Mouse (Mus musculus) heart, postnatal 0 days (tissue): ENCODE results near the gene Ankrd65. TPM values are rescaled to one million over a fixed set of nuclear protein-coding genes. Genes with fewer than 3 reads are reported as not detected.
A peak's percentile ranks its signal among the peaks of the same experiment; 100 is the strongest.

Experiments
- ATAC-seq: fragments of 200-750 bp; cut with Nextera tagmentation; 2 replicates; pipeline ENCODE4 v1.8.0; 2017; ENCODE audit warnings: low read depth, moderate number of reproducible peaks, moderate library complexity; ENCODE audit not compliant: insufficient read depth
- DNase-seq: peaks from one replicate; pipeline ENCODE4 v3.0.0-alpha.2; 2016; ENCODE audit warnings: low spot score
- H3K27ac ChIP-seq: fragments of 300-500 bp; sonication (generic); 2 replicates; pipeline ENCODE4 v1.5.1; 2014; ENCODE audit warnings: low read depth, mild to moderate bottlenecking
- H3K27me3 ChIP-seq: fragments of 300-500 bp; sonication (generic); 2 replicates; pipeline ENCODE4 v1.6.1; 2014; ENCODE audit warnings: low read length, mixed read lengths; ENCODE audit not compliant: control insufficient read depth, insufficient read depth
- H3K36me3 ChIP-seq: fragments of 300-500 bp; sonication (generic); replicated peaks from 2 replicates; pipeline ENCODE4 v1.6.1; 2014; ENCODE audit warnings: low read length, mixed read lengths; ENCODE audit not compliant: control insufficient read depth, insufficient read depth
- H3K4me1 ChIP-seq: fragments of 300-500 bp; sonication (generic); 2 replicates; pipeline ENCODE4 v1.6.1; 2014; ENCODE audit warnings: antibody characterized with exemption; ENCODE audit not compliant: control insufficient read depth, insufficient read depth
- H3K4me2 ChIP-seq: fragments of 300-500 bp; sonication (generic); 2 replicates; pipeline ENCODE4 v1.6.1; 2014; ENCODE audit warnings: low read depth, mild to moderate bottlenecking, low read length, moderate library complexity
- H3K4me3 ChIP-seq: fragments of 300-500 bp; sonication (generic); 2 replicates; pipeline ENCODE4 v1.5.1; 2014; ENCODE audit warnings: low read depth, low read length
- H3K9ac ChIP-seq: fragments of 300-500 bp; sonication (generic); replicated peaks from 2 replicates; pipeline ENCODE4 v1.6.1; 2014; ENCODE audit warnings: low read depth, low read length, mixed read lengths
- H3K9me3 ChIP-seq: fragments of 300-500 bp; sonication (generic); replicated peaks from 2 replicates; pipeline ENCODE4 v1.6.1; 2016; ENCODE audit warnings: low read length; ENCODE audit not compliant: control insufficient read depth
- CTCF ChIP-seq: IDR thresholded peaks from 2 replicates; pipeline ENCODE4 v1.5.1; 2016; ENCODE audit warnings: antibody characterized with exemption, control low read depth, low read depth
- EP300 ChIP-seq: IDR thresholded peaks from 2 replicates; pipeline ENCODE4 v1.6.1; 2016; ENCODE audit warnings: antibody characterized with exemption, low read depth
- WGBS: fragments of 180-500 bp; shearing (Covaris S2); extraction: QIAGEN DNeasy Blood & Tissue Kit; methylation state at CpG from one replicate; pipeline ENCODE4 v1.1.7; 2014; 5-methylcytosine and 5-hydroxymethylcytosine counted together
- polyA plus RNA-seq: library from polyadenylated mRNA; unstranded; fragments of >200 nt; fragmentation: Nextera tagmentation; extraction: Ambion mirVana; gene quantifications from 2 replicates; pipeline ENCODE4 v1.2.1, GENCODE M21; 2015
- total RNA-seq: library from RNA; depleted of rRNA; stranded (reverse); fragments of >200 nt; gene quantifications from 2 replicates; pipeline ENCODE4 v1.2.3, GENCODE M21; 2014; ENCODE audit warnings: low replicate concordance

Gene Ankrd65
- total and polyA plus RNA-seq, 2 experiments from 2014 or later, result not detected

DNA sequence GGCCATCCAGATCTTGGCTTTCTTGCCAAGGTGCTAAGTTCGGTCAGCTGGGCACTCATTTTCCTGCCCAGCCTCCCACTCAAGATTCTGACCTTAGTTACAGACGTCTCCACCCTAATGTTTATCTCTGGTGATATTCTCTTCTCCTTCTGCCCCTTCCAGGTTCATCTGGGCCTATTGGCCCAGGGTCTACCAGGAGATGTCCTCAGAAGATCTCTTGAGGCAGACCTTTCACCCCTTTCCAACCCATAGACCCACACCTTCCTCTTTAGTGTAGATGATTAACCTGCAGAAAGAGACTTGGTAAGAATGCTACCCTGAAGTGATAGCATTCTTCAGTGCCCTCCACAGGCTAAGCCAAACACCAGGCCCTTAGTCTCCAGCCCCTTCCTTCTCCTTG, 18.5 kb upstream of the Ankrd65 start:
- 64% methylated on average over 2 of the region's 2 CpGs for WGBS
- H3K4me1 ChIP-seq, result peaks cover 22% of the 10 kb centered on the region
- TF ChIP-seq CTCF (no peak), EP300 (no peak)
- no peak overlapping the region for H3K4me3 ChIP-seq
- no peak overlapping the region for H3K9ac ChIP-seq
- DNase-seq (no peak), ATAC-seq (no peak)
- H3K27ac ChIP-seq, result no peak overlapping the region
- no peaks in the 10 kb centered on the region for H3K36me3 ChIP-seq
- H3K9me3 ChIP-seq, result no peaks in the 10 kb centered on the region
- no peak overlapping the region for H3K4me2 ChIP-seq
- peaks cover 5% of the 10 kb centered on the region; the same call in 1 of the 2 replicates for H3K27me3 ChIP-seq

GRCm38 (mm10) chr4:155772786-155773185, 17.5 kb upstream of the Ankrd65 start:
- H3K4me1 ChIP-seq, result peaks cover 29% of the 10 kb centered on the region
- WGBS, result 81% methylated on average over 13 of the region's 13 CpGs
- peaks cover 5% of the 10 kb centered on the region; the same call in 1 of the 2 replicates for H3K27me3 ChIP-seq
- H3K27ac ChIP-seq, result no peak overlapping the region
- no peak for ATAC-seq
- no peaks in the 10 kb centered on the region for H3K9me3 ChIP-seq
- no peak overlapping the region for H3K4me3 ChIP-seq
- H3K4me2 ChIP-seq, result no peak overlapping the region
- DNase-seq, result no peak
- no peaks in the 10 kb centered on the region for H3K36me3 ChIP-seq
- H3K9ac ChIP-seq, result no peak overlapping the region
- no peak for TF ChIP-seq EP300
- no peak for TF ChIP-seq CTCF

DNA sequence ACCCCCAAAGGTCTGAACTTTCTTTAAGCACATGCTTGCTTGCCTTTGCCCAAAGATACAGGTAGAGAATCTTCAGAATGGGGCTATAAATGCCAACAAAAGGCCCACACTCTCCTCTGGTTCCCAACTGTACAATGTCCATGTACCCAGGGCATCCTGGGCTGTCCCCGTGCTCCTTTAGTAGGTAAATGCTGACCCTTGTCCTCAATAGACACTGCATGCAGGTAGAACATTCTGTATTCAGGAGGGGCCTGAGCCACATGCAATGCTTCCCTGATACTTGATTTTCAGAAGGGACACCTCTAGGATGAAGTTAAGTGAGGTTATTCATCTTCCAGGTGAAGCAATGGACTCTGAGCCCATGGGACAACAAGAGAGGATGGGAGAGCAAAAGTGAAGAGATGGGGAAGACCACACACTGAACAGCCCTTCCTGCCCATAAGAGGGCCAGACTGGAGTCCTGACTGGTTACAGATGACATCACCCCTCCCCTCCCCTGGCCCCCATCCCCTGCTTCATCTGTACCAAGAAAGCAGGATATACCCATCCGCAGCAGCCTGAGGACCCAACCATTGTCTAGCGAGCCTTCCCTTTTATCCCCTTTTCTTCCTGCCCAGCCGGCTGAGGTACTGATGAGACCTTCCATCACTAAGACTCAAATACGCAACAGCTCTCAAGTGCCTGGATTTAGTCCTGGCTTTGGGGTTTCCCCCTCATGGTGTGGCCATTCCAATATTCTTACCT, 16.7 kb upstream of the Ankrd65 start:
- no peak for ATAC-seq
- no peaks in the 10 kb centered on the region for H3K36me3 ChIP-seq
- DNase-seq, result no peak
- peak overlapping the region; percentile 40 for H3K4me3 ChIP-seq
- TF ChIP-seq CTCF, result no peak
- TF ChIP-seq EP300, result no peak
- 37% methylated on average over 5 of the region's 5 CpGs for WGBS
- H3K27me3 ChIP-seq, result peaks cover 5% of the 10 kb centered on the region; the same call in 1 of the 2 replicates
- H3K9ac ChIP-seq, result no peak overlapping the region
- no peaks in the 10 kb centered on the region for H3K9me3 ChIP-seq
- H3K4me1 ChIP-seq, result peaks cover 32% of the 10 kb centered on the region
- no peak overlapping the region for H3K27ac ChIP-seq
- peak overlapping the region; percentile 66 for H3K4me2 ChIP-seq

DNA sequence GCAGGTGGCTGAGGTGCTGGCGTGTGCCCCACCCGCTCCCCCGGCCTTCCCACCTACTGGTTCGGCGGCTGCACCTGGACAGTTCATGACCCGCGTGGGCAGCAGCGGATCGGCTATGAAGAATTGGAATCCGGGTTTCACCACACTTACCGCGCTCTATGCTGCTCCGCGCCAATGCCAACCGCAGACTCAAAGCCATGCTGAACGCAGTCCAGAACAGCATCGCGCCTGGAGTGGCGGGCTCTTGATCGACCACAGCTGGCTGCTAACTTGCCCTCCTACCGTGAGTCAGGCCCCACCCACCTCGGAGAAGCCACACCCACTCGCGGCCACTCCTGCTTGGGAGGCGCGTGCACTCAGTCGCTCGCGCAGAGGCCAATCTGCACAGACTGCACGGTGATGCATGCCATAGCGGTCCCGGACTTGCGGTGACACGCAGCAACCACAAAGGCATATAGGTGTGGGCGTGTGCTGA, 15.9 kb upstream of the Ankrd65 start, which contains the start of gene Vwa1:
TSS of gene Vwa1 (minus strand) at position 419 of the 475 bp plus-strand sequence.
- Histone ChIP-seq H3K4me2 (peak within 1 kb of the TSS; percentile 66), H3K27ac (peak within 1 kb of the TSS; percentile 80), H3K36me3 (no peaks in the 10 kb centered on the region), H3K4me3 (peak within 1 kb of the TSS; percentile 40), H3K9ac (peak within 1 kb of the TSS; percentile 16; the same call in 1 of the 2 replicates), H3K9me3 (no peaks in the 10 kb centered on the region), H3K27me3 (peaks cover 5% of the 10 kb centered on the region; the same call in 1 of the 2 replicates), H3K4me1 (peaks cover 32% of the 10 kb centered on the region)
- WGBS, result under 1% methylated on average over 35 of the region's 35 CpGs
- TF ChIP-seq CTCF (no peak), EP300 (no peak)
- ATAC-seq (peak; percentile 65), DNase-seq (peak; percentile 81)

DNA sequence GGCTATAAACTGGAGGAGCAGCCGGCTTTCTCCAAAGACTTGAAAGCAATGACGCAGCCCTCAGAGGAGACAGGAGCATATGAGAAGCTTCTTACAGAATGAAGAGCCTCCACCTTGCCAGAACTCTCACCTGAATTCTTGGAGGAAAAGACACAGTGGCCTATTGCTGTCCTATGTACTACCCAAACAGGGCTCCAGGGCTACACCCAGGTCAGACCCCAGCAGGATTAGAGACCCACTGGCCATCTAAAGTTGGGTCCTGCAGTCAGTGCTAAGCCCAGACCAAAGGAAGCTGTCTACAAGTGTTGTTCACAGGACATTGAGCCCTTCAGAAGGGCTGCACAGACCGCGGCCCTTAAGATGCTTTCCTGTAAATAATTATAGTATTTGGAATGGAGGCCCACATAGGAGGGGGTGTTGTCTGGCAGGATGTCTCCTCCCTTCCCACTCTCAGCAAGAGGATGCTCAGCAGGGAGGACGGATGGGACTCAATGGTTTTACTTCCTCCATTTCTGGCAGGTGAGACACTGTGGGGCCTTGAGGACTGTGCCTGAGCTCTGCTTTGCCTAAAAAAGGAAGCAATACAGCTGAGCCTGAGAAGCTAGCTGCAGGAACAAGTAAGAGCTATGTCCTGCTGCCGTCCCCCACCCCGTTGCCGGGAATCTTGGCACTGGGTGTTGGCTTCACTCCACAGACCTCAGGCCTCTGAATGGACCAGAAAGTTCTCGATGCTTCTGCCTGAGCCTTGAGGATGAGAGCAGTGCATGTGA, 15.1 kb upstream of the Ankrd65 start:
- peak overlapping the region; percentile 40; the same call in 1 of the 2 replicates for H3K4me3 ChIP-seq
- H3K4me1 ChIP-seq, result peaks cover 32% of the 10 kb centered on the region
- peaks cover 5% of the 10 kb centered on the region; the same call in 1 of the 2 replicates for H3K27me3 ChIP-seq
- H3K36me3 ChIP-seq, result no peaks in the 10 kb centered on the region
- WGBS, result 16% methylated on average over 9 of the region's 9 CpGs
- peak overlapping the region; percentile 66 for H3K4me2 ChIP-seq
- ATAC-seq (peak; percentile 47), DNase-seq (peak; percentile 52)
- TF ChIP-seq EP300 (peak; percentile 56; the same call in 1 of the 2 replicates), CTCF (no peak)
- no peaks in the 10 kb centered on the region for H3K9me3 ChIP-seq
- peak overlapping the region; percentile 16; the same call in 1 of the 2 replicates for H3K9ac ChIP-seq
- H3K27ac ChIP-seq, result peak overlapping the region; percentile 80
